In the genomic region with DNA sequence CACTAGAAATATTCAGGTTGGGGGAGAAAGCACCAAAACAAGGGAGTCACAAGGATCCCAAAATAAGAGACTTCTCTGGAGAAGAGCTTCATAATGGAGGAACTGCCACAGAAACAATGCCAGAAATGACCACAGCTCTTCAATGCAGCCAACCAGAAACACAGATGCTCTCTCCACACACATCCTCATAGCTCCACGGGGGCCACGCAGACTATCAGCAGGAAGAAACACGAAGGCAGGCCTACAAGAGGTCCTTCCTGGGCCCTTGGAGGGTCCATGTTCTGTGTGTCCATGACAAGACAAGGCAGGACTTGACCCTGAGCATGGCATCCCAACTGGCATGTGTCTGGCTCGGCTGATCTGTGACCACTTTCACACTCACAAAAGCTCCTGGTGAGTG, we compare ENCODE assay signal across 23 mouse cellular contexts. TPM values are rescaled to one million over a fixed set of nuclear protein-coding genes. Genes with fewer than 3 reads are reported as not detected.
DNase-seq lines count a peak whose midpoint lies in the region; TF ChIP-seq lines count a peak whose summit lies in the region.
"Had no signal": no experiment of that assay in that cellular context is flagged by ENCODE, and none has a peak within 500 bp of the region (broad histone marks: within the 10 kb centered on the region; RNA-seq: fewer than 3 reads in every experiment).

No protein-coding gene starts in this region.

- peak overlapping the region; percentile 85 for H3K27ac ChIP-seq in cerebellum, adult 2 months (ENCODE audit: insufficient read depth, low read length)
- H3K27ac ChIP-seq in gastrocnemius, adult 2 months, result peak overlapping the region; percentile 28; the same call in 1 of the 2 replicates
- H3K27ac ChIP-seq: embryonic facial prominence, embryonic 10.5 days; embryonic facial prominence, embryonic 13.5 days; heart, adult 2 months; heart, embryonic 10.5 days; hindbrain, embryonic 10.5 days; hindbrain, embryonic 13.5 days had no signal

- DNase-seq in cerebellum, adult 2 months, result peak; percentile 56 to 57
- DNase-seq in cerebellum, adult 8-10 months, result no peak
- peak; percentile 48 to 54 for DNase-seq in cerebellum, postnatal 10 days
- DNase-seq in cerebellum, adult 11 months, result no peak
- DNase-seq in gastrocnemius, adult 2 months, result no peak
- DNase-seq in gastrocnemius, adult 8-10 months (ENCODE audit: low spot score in 2 of 2), result no peak
- DNase-seq in brain, adult 2 months (ENCODE audit: low read depth, low spot score), result peak; percentile 53
- DNase-seq in left cerebral cortex, adult 9 months (ENCODE audit: low spot score in 2 of 2), result no peak
- DNase-seq: adrenal gland, adult 8-10 months; adrenal gland, postnatal 25 days; embryo, embryonic 11 days; forebrain, postnatal 0 days; gastrocnemius, postnatal 10 days; gastrocnemius, postnatal 36 days; heart, adult 2 months; kidney, adult 18-20 months; kidney, adult 9 months had no signal

- no peaks in the 10 kb centered on the region for H3K27me3 ChIP-seq in cerebellum, adult 2 months (ENCODE audit: control insufficient read depth, insufficient read depth, low read length)
- H3K27me3 ChIP-seq: embryonic facial prominence, embryonic 13.5 days; hindbrain, embryonic 13.5 days had no signal

- intact Hi-C loops in gastrocnemius, adult 2 months (cut with DNase I), result no loop called here

- no peak for TF ChIP-seq CTCF in cerebellum, adult 2 months (IDR thresholded peaks at IDR 0.05; ENCODE audit: borderline replicate concordance, insufficient read depth, low read depth, low read length)
- no peak for TF ChIP-seq CTCF in gastrocnemius, adult 2 months (IDR thresholded peaks at IDR 0.05)

- H3K4me1 ChIP-seq in cerebellum, adult 2 months (ENCODE audit: control insufficient read depth, insufficient read depth, low read length), result peaks cover 48% of the 10 kb centered on the region

- H3K4me3 ChIP-seq in cerebellum, adult 2 months (replicated peaks; ENCODE audit: insufficient read depth, low read depth, low read length), result no peak overlapping the region
- no peak overlapping the region for H3K4me3 ChIP-seq in gastrocnemius, adult 2 months
- H3K4me3 ChIP-seq: embryonic facial prominence, embryonic 10.5 days; embryonic facial prominence, embryonic 13.5 days; erythroblast, embryonic 14.5 days; heart, adult 2 months; heart, embryonic 10.5 days; hindbrain, embryonic 10.5 days; hindbrain, embryonic 13.5 days had no signal

- no peak for TF ChIP-seq POLR2A in cerebellum, adult 2 months (IDR thresholded peaks at IDR 0.05; ENCODE audit: borderline replicate concordance, insufficient read depth, low read length)

- WGBS in cerebellum, adult 2 months, result 19% methylated on average over 4 of the region's 4 CpGs

RNA-seq across cellular contexts. Expression of gene Taf4, which starts 15.0 kb away (rescaled TPM):
- polyA plus RNA-seq in cerebellum, adult 2 months (2012; rRNA removed), result 15.2 TPM in 2 replicates
- total RNA-seq in gastrocnemius, adult 2 months (2021), result 10 to 100 TPM; 10.5 to 10.9 TPM
- total RNA-seq in gastrocnemius, adult 8-10 months (2022), result 1 to 10 TPM; 7.2 to 9.6 (median 8.8) TPM

Comparison
In these comparisons a context has a peak if more than half of its experiments do, and no peak if none do; other contexts are left out.
1. DNase-seq: peak in cerebellum, adult 2 months (2 of 2), cerebellum, postnatal 10 days (2 of 2) and brain, adult 2 months (single experiment); none in cerebellum, adult 8-10 months (single experiment), cerebellum, adult 11 months (single experiment), gastrocnemius, adult 2 months (single experiment), gastrocnemius, adult 8-10 months (0 of 2) and left cerebral cortex, adult 9 months (0 of 2).